Mouse (Mus musculus) naive thymus-derived CD4-positive, alpha-beta T cell, adult 2 months (primary cell): Measurements from ENCODE around the gene Prr23a1.
"Not testable (repeated sequence)": the region's sequence is repeated elsewhere in the genome, so short reads cannot be mapped to it uniquely, and the experiment has no call there.

Experiments
- DNase-seq: peaks from one replicate; pipeline ENCODE4 v3.0.0-alpha.2; 2011; ENCODE audit warnings: low read depth

The Prr23a1 gene

DNA sequence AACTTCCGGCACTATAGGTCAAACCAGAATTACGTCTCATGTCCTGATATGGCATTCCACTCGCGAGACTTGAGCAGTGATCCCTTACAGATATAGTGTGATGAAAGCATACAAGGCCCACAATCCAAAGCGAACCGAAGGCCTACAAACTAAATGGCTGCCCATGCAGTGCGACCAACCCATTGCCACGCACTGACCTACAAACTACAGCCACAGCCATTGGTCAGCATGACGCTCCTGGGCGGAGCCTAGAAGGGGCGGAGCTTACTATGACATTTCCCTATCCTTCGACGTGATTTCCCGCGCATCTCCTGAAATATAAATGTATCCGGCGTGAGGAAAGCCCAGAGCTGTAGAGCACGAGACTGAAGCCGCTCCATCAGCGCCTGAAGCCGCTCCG, at the start of gene Prr23a1:
Prr23a1 (plus strand) TSS at position 387 of the 400 bp plus-strand sequence.
- no peak for DNase-seq

DNA sequence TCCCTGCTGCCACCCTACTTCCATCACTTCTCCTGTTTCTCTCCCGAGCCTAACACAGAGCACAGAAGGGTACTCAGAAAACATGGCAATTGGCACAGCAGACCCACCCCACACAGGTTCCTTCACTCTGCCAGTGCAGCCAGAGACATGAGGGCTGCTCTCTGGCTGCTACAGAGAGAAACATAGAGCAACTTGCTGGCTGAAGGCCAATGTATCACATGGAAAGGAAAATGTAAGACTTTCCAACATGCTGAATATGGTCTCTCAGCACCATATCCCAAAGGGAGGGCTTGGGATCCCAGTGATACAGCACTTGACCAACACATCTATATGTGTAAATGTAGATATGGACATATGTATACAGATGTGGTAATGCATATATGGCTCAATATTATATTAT, 43.3 kb upstream of the Prr23a1 start:
- DNase-seq: no peak

DNA sequence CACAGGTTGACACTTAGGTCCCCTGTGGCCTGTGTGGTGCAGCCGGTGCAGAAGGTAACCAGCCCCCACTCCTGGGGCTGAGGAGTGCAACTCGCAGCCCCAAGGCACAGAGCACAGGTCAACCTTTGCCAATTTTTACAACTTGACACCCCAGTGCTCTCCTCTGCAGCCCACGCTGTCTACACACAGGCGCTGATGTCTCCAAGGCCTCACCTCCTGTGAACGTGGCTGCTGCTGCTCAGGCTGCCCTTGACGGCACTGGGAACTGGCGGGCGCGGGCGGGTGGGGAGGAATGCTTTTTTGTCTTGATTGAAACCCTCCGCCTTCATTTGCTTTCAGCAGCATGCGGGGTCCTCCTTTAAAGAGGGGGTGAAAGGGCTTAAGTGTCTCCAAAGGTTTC, 38.3 kb upstream of the Prr23a1 start:
- no peak for DNase-seq

DNA sequence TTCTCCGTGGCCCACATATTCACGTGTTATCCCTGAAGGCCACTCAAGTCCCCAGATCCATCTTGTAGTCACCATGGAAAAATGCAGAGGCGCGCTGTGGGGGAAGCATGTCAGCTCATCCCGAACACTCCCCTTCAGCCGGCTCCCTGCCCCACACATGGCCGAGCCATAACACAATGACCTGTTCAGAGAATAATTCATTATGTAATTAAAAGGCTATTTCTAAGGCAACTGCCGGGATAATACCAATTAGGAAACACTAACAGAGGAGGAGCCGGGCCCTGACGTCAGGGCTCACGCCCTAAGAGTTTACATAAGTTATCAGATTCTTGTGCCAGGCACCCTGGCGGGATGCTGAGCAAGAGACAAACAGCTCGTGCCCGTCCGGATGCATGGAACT, 36.8 kb upstream of the Prr23a1 start:
- no peak for DNase-seq

DNA sequence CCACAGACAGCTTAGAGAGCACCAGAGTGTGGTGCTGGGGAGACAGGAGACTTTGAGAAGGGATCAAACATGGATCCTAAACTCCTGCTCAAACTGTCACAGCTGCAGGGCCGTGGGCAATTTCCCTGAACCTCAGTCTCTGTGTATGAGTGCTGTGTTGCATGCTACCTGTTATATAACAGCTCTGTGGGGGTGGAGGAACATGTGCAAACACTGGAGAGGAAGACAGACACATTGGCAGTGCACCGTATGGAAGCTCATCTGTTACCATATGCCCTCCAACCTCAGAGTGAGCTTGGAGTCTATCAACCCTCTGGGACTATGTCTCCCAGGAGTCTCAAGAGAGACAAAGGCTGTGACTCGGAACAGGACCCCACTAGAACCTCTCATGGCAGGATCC, 36.4 kb upstream of the Prr23a1 start:
- no peak for DNase-seq

DNA sequence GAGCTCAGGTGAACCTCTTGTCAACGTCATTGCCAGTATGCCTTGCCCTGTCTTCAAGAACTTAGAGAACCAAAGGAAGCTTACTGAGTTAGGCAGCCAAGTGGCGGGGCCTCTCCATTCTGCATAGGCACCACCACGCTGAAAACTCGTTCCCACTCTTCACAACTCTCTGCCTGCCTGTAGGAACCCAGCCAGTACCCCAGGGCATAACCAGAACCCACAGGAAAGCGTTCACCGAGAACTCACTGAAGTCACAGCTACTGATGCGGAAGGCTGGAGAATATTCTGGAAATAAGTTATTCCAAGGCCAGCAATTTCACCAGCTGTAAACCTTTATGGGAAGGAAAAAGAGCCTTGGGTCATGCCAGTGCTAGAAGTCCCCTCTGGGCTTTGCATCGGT, 34.7 kb upstream of the Prr23a1 start:
- no peak for DNase-seq

DNA sequence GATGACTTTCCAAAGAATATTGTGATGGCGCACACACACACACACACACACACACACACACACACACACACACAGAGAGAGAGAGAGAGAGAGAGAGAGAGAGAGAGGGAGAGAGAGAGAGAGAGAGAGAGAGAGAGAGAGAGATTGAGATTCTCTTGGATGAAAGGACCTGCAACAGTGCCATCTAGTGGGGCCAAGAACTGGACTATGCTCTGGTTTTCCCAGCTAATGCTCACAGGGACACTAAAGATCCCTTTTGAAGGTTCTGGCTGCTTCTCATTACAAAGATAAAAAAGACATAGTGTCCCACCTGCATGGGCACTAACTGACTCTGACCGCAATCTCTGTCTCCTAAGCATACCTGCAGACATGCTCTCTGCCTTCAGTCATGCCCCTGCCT, 32.8 kb upstream of the Prr23a1 start:
- DNase-seq: not testable (repeated sequence)

DNA sequence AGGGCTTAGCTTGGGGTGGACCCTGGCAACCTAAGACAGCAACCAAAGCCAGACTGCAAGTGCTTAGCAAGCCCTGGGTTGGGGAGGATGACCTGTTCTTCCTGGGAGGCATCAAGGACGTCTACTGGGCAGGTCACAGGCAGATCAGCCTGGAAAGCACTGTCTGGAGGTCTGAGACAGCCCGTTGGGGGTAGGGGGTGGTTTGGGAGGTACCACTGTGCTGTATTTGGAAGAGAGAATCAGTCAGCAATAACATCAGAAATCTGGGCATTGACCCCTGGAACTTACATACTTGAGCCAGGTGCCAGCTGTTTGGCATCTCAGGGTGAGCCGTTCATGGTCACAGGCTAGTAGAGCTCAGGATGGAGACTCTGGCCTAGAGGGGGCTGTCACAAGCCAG, 26.2 kb upstream of the Prr23a1 start:
- DNase-seq: no peak

DNA sequence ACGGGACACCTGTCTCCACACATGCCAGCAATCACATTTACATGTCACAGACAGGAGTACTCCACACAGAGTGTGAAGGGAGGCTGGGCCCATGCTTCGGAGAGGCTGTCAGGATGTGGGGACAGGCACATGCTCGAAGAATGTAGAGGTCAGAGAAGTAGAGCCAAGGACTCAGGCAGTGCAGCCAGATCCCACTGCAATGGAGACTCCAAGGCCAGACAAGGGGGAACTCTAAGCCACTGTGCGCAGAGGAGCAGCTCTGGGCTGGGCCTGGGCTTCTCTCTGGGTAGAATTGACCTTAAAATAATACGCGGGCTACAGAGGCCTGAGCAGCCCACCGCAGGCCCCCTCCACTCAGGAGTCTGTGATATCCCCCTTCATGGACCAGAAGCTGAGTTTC, 24.7 kb upstream of the Prr23a1 start:
- DNase-seq: no peak

DNA sequence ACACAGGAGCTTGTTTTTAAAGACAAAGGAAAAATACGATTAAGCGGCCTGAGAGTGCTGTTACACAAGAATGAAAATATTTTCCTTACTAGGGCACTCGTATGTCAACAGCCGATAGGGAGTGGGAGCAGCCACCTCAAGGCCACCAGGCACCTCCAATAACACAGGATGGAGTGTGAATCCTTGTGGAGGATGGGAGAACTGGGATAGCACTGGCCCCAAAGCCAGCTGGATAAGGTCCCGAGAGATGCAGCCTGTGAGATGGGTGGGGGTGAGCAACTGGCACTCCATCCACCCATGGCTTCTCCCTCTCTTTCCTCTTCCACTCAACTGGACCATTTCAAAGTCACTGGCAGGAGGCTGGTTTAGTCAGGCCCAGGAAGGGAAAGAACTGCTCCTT, 23.3 kb upstream of the Prr23a1 start:
- DNase-seq: no peak

DNA sequence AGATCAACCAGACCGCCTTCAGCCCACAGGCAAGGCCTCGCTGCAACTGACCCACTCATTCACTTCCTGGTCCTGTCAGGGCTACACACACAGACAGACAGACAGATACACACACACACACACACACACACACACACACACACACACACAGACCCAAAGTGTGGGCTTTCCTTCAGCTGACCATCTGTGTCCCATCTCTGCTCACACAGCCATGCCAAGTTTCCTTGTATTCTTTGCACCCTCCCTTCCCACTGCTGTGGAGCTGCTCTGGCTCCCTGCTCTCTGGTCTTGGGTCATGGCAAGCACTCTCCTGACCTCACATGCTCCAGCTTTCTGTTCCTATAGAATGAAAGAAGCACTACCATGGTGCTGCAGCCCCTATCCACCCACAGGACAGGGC, 22.8 kb upstream of the Prr23a1 start:
- no peak for DNase-seq

DNA sequence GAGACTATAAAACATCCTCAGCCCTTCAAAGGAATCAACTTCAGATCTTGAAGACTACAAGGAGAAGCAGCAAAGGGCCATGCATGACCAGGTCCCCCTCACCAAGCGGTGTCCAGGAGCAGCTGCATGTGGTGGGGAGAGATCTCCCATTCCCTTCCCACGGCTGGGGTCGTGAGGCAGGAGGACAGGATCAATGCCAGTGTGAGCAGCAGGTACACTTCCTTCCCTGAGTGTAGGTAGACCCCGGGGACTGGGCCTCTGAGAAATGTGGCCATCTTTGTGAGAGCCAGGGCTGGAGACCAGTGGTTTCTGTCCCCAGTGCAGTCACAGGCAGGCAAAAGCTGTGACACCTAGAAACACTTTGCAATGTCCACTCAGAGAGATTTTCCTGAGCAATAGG, 21.8 kb upstream of the Prr23a1 start:
- no peak for DNase-seq

DNA sequence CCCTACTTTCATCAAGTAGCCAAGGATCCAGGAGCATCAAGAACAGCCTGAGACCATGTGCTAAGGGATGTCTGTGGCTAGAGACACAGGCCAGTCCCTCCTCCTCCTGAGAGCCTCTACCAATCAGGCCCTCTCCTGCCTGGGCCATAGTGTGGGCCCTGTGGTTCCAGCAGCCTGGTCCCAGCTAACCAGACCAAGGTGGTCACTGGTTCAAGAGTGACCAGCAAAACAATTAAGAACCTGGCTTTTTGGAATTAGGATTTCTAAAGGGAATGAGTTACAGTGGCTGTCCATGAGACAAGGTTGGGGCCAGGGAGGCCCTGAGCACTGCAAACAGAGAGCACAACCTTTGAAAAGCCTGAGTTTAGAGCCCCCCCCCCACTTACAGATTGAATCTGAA, 21.2 kb upstream of the Prr23a1 start:
- DNase-seq: no peak

DNA sequence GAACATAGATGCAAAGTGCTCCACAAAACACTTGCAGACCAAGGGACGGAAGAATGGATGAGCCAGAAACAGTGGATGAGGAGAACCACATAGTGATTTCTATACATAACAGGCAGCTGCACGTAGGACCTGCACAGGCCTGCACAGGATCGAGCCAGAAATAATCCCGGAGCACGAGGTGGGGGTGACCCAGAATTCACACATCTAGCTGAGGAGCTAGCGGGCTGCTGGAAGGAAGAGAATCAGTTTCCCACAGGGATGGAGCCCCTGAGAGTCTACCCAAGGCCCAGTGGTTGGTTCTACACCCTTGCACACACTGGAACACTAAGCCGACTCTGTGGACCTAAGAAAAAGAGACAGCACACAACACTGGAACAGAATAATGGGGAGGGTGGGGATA, 18.5 kb upstream of the Prr23a1 start:
- no peak for DNase-seq

DNA sequence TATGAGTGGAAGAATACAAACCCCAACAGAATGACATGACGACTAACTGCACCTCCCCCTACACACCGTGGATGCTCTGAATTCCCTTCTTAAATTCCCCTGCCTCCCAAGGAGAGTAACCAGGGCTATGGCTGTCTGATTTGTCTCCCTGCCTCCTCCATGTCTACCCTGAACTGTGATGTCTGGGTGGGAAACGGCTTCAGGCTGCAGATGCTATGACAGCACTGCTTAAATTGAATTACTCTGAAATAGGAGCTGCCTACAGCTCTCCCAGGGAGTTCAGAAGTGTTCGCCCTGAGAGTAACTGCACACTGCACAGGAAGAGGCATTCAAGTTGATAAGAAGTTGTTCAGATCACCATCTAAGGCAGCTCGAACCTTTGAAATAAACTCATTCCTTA, 12.8 kb upstream of the Prr23a1 start:
- no peak for DNase-seq

DNA sequence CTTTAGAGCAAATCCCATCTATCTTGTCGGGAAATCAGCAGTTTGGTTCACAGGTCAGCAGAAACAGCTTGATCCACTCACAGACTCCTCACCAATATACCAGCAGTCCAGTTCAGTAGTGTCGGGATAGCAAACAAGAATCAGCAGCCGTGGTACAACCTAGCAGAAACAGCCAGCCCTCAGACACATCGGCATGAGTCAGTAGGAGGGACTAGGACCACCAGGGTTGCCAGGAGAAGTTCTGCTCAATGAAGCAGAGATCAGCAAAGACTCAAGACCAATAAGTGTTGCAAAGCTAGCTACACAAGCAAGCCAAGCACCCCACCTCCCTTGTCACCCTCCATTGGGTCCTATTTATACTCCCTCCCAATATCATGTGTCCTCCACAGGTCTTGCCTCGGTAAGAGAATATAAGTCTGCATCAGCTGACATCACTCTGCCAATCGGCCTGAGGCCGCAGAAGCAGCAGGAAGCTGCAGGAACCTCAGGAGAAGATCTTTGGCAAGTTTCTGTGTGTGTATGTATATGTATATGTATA, 4.7 kb upstream of the Prr23a1 start:
- no peak for DNase-seq

DNA sequence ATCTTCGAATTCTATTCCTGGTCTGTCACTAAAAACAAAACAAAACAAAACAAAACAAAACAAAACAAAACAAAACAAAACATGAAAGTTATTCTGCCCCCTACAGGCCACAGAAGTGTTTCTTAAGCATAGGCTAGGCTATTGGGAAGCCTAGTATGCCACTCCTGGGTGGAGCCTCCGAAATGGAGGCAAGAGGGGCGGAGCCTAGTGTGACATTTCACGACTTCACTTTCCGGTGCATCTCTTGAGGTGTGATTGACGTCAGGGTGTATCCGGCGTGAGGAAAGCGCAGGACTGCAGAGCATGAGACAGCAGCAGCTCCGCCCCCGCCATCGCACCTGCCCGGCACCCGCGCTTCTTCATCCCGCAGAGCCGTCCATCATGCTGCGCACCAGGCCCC, 13.9 kb downstream of the Prr23a1 start, which contains the start of gene Prr23a2:
Prr23a2 (plus strand) TSS at position 285 of the 400 bp plus-strand sequence.
- no peak for DNase-seq

DNA sequence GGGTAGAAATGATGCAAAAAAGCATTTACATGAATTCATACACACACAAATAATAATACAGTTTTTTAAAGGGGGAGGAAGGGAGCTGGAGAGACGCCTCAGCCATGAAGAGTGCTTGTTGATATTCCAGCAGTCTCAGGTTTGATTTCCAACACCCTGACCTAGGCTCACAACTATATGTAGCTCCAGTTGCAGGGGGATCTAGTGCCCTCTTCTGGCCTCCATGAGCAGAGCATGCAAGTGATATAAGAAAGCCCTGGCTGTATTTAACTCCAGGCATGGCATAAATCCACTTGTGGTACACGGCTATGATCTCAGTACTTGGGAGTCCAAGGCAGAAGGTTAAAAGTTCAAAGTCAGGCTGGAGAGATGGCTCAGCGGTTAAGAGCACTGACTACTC, 21.2 kb downstream of the Prr23a1 start:
- no peak for DNase-seq

DNA sequence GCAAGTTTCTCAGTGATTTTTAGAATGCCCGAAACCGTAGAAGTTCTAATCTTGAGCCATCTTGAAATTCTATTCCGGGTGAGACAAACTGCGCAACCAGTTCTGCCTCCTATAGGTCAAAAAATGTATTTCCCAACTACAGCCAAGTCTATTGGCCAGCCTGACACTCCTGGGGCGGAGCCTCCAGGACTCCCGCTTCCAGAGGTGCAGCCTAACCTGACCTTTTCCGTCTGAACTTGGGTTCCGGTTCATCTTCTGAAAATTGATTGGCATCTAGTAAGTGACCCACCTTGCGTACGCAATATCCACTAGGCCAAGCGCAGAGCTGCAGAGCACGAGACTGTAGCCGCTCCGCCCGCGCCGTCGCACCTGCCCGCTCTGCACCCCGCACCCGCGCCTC, 22.3 kb downstream of the Prr23a1 start, which contains the start of gene Prr23a3:
Prr23a3 (plus strand) TSS at position 197 of the 400 bp plus-strand sequence.
- DNase-seq: no peak
